Mouse (Mus musculus) intestine, postnatal 0 days (tissue): ENCODE data around the gene Mfsd4b3. TPM values are rescaled to one million over a fixed set of nuclear protein-coding genes. Genes with fewer than 3 reads are reported as not detected.
"Not testable (repeated sequence)": the region's sequence is repeated elsewhere in the genome, so short reads cannot be mapped to it uniquely, and the experiment has no call there.

ENCODE experiments used
- ATAC-seq: fragments of 200-750 bp; cut with Nextera tagmentation; 2 replicates; pipeline ENCODE4 v1.8.0; 2017; ENCODE audit warnings: mild to moderate bottlenecking, moderate TSS enrichment, moderate library complexity
- H3K27ac ChIP-seq: fragments of 300-500 bp; sonication (generic); 2 replicates; pipeline ENCODE4 v1.5.1; 2014; ENCODE audit warnings: mild to moderate bottlenecking, low read depth, low read length, moderate library complexity
- H3K27me3 ChIP-seq: fragments of 300-500 bp; sonication (generic); replicated peaks from 2 replicates; pipeline ENCODE4 v1.6.1; 2014; ENCODE audit warnings: low read length, mixed read lengths; ENCODE audit not compliant: control insufficient read depth, insufficient read depth
- H3K36me3 ChIP-seq: fragments of 300-500 bp; sonication (generic); 2 replicates; pipeline ENCODE4 v1.6.1; 2014; ENCODE audit warnings: mild to moderate bottlenecking, moderate library complexity; ENCODE audit not compliant: control insufficient read depth, insufficient read depth
- H3K4me1 ChIP-seq: fragments of 300-500 bp; sonication (generic); replicated peaks from 2 replicates; pipeline ENCODE4 v1.6.1; 2014; ENCODE audit warnings: antibody characterized with exemption, low read length, mixed read lengths; ENCODE audit not compliant: control insufficient read depth, insufficient read depth
- H3K4me2 ChIP-seq: fragments of 300-500 bp; sonication (generic); replicated peaks from 2 replicates; pipeline ENCODE4 v1.6.1; 2014; ENCODE audit warnings: low read depth, mild to moderate bottlenecking, moderate library complexity
- H3K4me3 ChIP-seq: fragments of 300-500 bp; sonication (generic); 2 replicates; pipeline ENCODE4 v1.5.1; 2014; ENCODE audit warnings: low read depth, low read length
- H3K9ac ChIP-seq: fragments of 300-500 bp; sonication (generic); 2 replicates; pipeline ENCODE4 v1.6.1; 2014; ENCODE audit warnings: mild to moderate bottlenecking, low read depth, low read length
- H3K9me3 ChIP-seq: fragments of 300-500 bp; sonication (generic); 2 replicates; pipeline ENCODE4 v1.6.1; 2016; ENCODE audit warnings: mixed run types; ENCODE audit not compliant: control insufficient read depth
- CTCF ChIP-seq: sonication (generic); IDR thresholded peaks from 2 replicates; pipeline ENCODE4 v1.5.1; 2016; ENCODE audit warnings: low read depth, mild to moderate bottlenecking, control low read depth, antibody characterized with exemption, moderate library complexity
- WGBS: fragments of 180-500 bp; shearing (Covaris S2); extraction: QIAGEN DNeasy Blood & Tissue Kit; methylation state at CpG from one replicate; pipeline ENCODE4 v1.1.7; 2014; 5-methylcytosine and 5-hydroxymethylcytosine counted together
- polyA plus RNA-seq: library from polyadenylated mRNA; unstranded; fragments of >200 nt; fragmentation: Nextera tagmentation; extraction: Ambion mirVana; gene quantifications from 2 replicates; pipeline ENCODE4 v1.2.1, GENCODE M21; 2015

The Mfsd4b3 gene
- polyA plus RNA-seq, 1 experiment from 2014 or later: 7.8 TPM

GRCm38 (mm10) chr10:39961906-39962305 is 2.0 kb upstream of the Mfsd4b3 start:
- H3K27me3 ChIP-seq: no peaks in the 10 kb centered on the region
- no peak overlapping the region for H3K27ac ChIP-seq
- TF ChIP-seq CTCF: no peak
- H3K9me3 ChIP-seq: no peaks in the 10 kb centered on the region
- H3K4me2 ChIP-seq: no peak overlapping the region
- no peak overlapping the region for H3K4me3 ChIP-seq
- no peak for ATAC-seq
- H3K36me3 ChIP-seq: no peaks in the 10 kb centered on the region
- H3K4me1 ChIP-seq: no peaks in the 10 kb centered on the region
- no peak overlapping the region for H3K9ac ChIP-seq
- 18% methylated on average over 1 of the region's 1 CpGs for WGBS

GRCm38 (mm10) chr10:39960441-39960822 is 479 bp upstream of the Mfsd4b3 start:
- 36% methylated on average over 11 of the region's 11 CpGs for WGBS

GRCm38 (mm10) chr10:39958266-39958665 is 1.7 kb downstream of the Mfsd4b3 start:
- Histone ChIP-seq H3K9me3 (no peaks in the 10 kb centered on the region), H3K4me3 (peak overlapping the region; percentile 53; the same call in 1 of the 2 replicates), H3K4me2 (peak overlapping the region; percentile 85; the same call in 1 of the 2 replicates), H3K4me1 (no peaks in the 10 kb centered on the region), H3K36me3 (no peaks in the 10 kb centered on the region), H3K27me3 (no peaks in the 10 kb centered on the region), H3K9ac (no peak overlapping the region), H3K27ac (no peak overlapping the region)
- 71% methylated on average over 4 of the region's 4 CpGs for WGBS
- ATAC-seq: no peak
- TF ChIP-seq CTCF: peak; percentile 63

More at GRCm38 (mm10) chr10:39960441-39960822, 479 bp upstream of the Mfsd4b3 start:
- H3K36me3 ChIP-seq: no peaks in the 10 kb centered on the region
- no peak overlapping the region for H3K27ac ChIP-seq
- H3K9ac ChIP-seq: no peak overlapping the region
- no peak for TF ChIP-seq CTCF
- no peak overlapping the region for H3K4me3 ChIP-seq
- H3K4me1 ChIP-seq: no peaks in the 10 kb centered on the region
- peak overlapping the region; percentile 54 for H3K4me2 ChIP-seq
- peak; percentile 68 for ATAC-seq
- H3K9me3 ChIP-seq: no peaks in the 10 kb centered on the region
- no peaks in the 10 kb centered on the region for H3K27me3 ChIP-seq

GRCm38 (mm10) chr10:39956340-39956878 is 3.5 kb downstream of the Mfsd4b3 start:
- no peak for ATAC-seq
- H3K9me3 ChIP-seq: no peaks in the 10 kb centered on the region
- WGBS: 57% methylated on average over 2 of the region's 2 CpGs
- H3K4me2 ChIP-seq: no peak overlapping the region
- H3K36me3 ChIP-seq: no peaks in the 10 kb centered on the region
- H3K9ac ChIP-seq: no peak overlapping the region
- no peaks in the 10 kb centered on the region for H3K4me1 ChIP-seq
- H3K4me3 ChIP-seq: no peak overlapping the region
- no peaks in the 10 kb centered on the region for H3K27me3 ChIP-seq
- peak; percentile 46 for TF ChIP-seq CTCF
- H3K27ac ChIP-seq: no peak overlapping the region

GRCm38 (mm10) chr10:39955163-39955562 is 4.8 kb downstream of the Mfsd4b3 start:
- WGBS: 76% methylated on average over 2 of the region's 2 CpGs
- no peaks in the 10 kb centered on the region for H3K27me3 ChIP-seq
- no peak overlapping the region for H3K4me2 ChIP-seq
- no peak for ATAC-seq
- H3K36me3 ChIP-seq: no peaks in the 10 kb centered on the region
- no peaks in the 10 kb centered on the region for H3K4me1 ChIP-seq
- no peaks in the 10 kb centered on the region for H3K9me3 ChIP-seq
- H3K4me3 ChIP-seq: no peak overlapping the region
- no peak overlapping the region for H3K27ac ChIP-seq
- no peak overlapping the region for H3K9ac ChIP-seq
- no peak for TF ChIP-seq CTCF

- Histone ChIP-seq H3K4me2 (no peak overlapping the region), H3K36me3 (no peaks in the 10 kb centered on the region), H3K4me1 (no peaks in the 10 kb centered on the region), H3K9me3 (no peaks in the 10 kb centered on the region), H3K27ac (no peak overlapping the region), H3K4me3 (no peak overlapping the region), H3K27me3 (no peaks in the 10 kb centered on the region), H3K9ac (no peak overlapping the region)
- WGBS: 92% methylated on average over 2 of the region's 2 CpGs
- ATAC-seq: no peak
- no peak for TF ChIP-seq CTCF
Measured at GRCm38 (mm10) chr10:39949377-39949954, 10.5 kb downstream of the Mfsd4b3 start.

- H3K9me3 ChIP-seq, H3K36me3 ChIP-seq, H3K4me3 ChIP-seq, H3K4me1 ChIP-seq, H3K27ac ChIP-seq, H3K27me3 ChIP-seq, ATAC-seq, H3K4me2 ChIP-seq, H3K9ac ChIP-seq: not testable (repeated sequence)
- 89% methylated on average over 3 of the region's 3 CpGs for WGBS
Measured at GRCm38 (mm10) chr10:39947195-39947594, 12.8 kb downstream of the Mfsd4b3 start.
